Mouse (Mus musculus): ENCODE results near the gene Il17rb.

The Il17rb gene

DNA sequence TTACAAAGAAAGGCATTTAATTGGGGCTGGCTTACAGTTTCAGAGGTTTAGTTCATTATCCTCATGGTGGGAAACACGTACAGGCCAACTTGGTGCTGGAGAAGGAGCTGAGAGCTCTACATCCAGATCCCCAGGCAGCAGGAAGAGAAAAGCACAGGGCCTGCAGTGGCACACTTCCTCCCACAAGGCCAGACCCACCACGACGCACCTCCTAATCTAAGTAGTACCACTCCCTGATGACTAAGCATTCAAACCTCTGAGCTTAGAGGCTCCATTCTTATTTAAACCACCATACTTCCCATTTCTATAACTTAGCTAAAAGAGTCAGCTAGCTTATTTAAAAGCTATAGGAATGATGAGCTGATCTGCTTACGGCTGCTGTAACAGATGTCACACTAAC, 57.9 kb downstream of the Il17rb start:
- no peak for DNase-seq

- DNase-seq = no peak
Observed at GRCm38 (mm10) chr14:29946761-29947309, 61.9 kb downstream of the Il17rb start.
